Mouse (Mus musculus) G1E-ER4 (cell line): ENCODE measurements around the gene Sapcd1. TPM values are rescaled to one million over a fixed set of nuclear protein-coding genes. Genes with fewer than 3 reads are reported as not detected.

ENCODE experiments used
- GATA1 ChIP-seq: IDR thresholded peaks from one replicate; pipeline ENCODE4 v1.8.0; 2012; ENCODE audit warnings: low read length, inconsistent platforms
- polyA plus RNA-seq: library from polyadenylated mRNA; stranded (reverse); fragments of >175 nt; gene quantifications from 2 replicates; pipeline ENCODE4 v1.2.3, GENCODE M21; 2012

The Sapcd1 gene
- 40.3 and 64.9 TPM in 2 replicates for polyA plus RNA-seq

- no peak for TF ChIP-seq GATA1
Observed at GRCm38 (mm10) chr17:35027277-35028068, at the start of gene Sapcd1. Sapcd1 (minus strand) TSS chr17:35028016.

- no peak for TF ChIP-seq GATA1
Observed at GRCm38 (mm10) chr17:35077285-35077684, 49.5 kb upstream of the Sapcd1 start.

GRCm38 (mm10) chr17:35076507-35077176 lies 48.8 kb upstream of the Sapcd1 start, which contains the start of gene Ly6g6e:
Ly6g6e (plus strand) TSS chr17:35076902.
- TF ChIP-seq GATA1: no peak

- TF ChIP-seq GATA1: no peak
Observed at GRCm38 (mm10) chr17:35074097-35074496, 46.3 kb upstream of the Sapcd1 start.

- no peak for TF ChIP-seq GATA1
Observed at GRCm38 (mm10) chr17:35071454-35071853, 43.6 kb upstream of the Sapcd1 start.

GRCm38 (mm10) chr17:35070556-35071229 lies 42.9 kb upstream of the Sapcd1 start:
- TF ChIP-seq GATA1: no peak

- no peak for TF ChIP-seq GATA1
Observed at GRCm38 (mm10) chr17:35068213-35068914, 40.5 kb upstream of the Sapcd1 start.

GRCm38 (mm10) chr17:35066084-35066483 lies 38.3 kb upstream of the Sapcd1 start, which contains the start of gene Mpig6b:
Mpig6b (minus strand) TSS chr17:35066184.
- no peak for TF ChIP-seq GATA1

GRCm38 (mm10) chr17:35064951-35065947 lies 37.4 kb upstream of the Sapcd1 start, which contains the start of gene Ly6g6c:
Ly6g6c (plus strand) TSS chr17:35065388.
- no peak for TF ChIP-seq GATA1

- TF ChIP-seq GATA1: no peak
Observed at GRCm38 (mm10) chr17:35064378-35064877, 36.6 kb upstream of the Sapcd1 start.

- no peak for TF ChIP-seq GATA1
Observed at GRCm38 (mm10) chr17:35063466-35063865, 35.6 kb upstream of the Sapcd1 start.

GRCm38 (mm10) chr17:35061299-35061698 lies 33.5 kb upstream of the Sapcd1 start:
- no peak for TF ChIP-seq GATA1

GRCm38 (mm10) chr17:35060737-35061297 lies 33.0 kb upstream of the Sapcd1 start:
- no peak for TF ChIP-seq GATA1

- no peak for TF ChIP-seq GATA1
Observed at GRCm38 (mm10) chr17:35060071-35060470, 32.3 kb upstream of the Sapcd1 start.
